Mouse (Mus musculus): ENCODE measurements around the gene Kalrn.

The Kalrn gene

DNA sequence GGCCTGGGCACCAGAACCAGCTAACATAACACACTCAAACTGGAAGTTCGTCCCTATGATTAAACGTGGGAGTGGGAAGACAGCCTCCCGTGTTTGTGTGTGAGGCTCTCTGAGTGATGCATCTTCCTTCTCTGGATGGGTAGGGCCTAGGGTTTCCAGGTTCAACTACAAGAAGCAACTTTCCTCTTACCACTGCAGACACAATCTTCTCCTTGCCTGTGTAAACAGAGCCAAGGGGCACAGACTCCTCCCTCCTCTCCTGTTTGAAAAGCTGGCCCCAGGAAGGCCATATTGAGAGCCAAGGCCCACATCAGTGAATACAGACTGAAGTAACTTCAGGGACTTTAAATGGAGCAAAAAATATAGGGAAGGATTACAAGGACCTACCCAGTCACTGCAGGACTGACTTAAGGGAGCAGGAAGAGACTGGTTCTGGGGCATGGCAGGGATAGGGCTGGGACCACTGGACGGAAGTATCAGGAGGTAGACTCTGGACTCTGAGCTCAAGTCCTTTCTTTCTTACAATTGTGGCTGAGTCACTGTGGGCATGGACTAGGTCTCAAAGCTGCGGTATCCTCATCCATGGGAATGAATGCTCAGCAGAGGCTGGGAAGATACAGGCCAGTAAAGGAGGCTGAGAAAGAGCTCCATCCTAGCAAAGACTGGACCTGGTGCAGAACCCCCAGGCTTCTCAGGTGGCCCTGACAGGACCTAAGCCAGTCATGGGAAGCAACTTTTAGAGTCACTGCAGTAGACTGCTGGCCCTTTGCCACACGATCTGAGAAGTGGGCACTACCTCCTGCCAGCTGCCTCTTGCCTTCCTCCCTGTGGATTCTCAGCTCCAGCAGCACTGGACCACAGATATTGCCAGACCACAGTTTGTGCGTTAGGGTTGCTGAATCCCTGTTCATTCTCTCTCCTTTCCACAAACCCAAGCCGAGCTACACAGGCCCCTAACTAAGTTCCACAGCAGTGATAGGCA is 228.1 kb downstream of the Kalrn start:
- DNase-seq = peak in 1 of 2 experiments; percentile 21

GRCm38 (mm10) chr16:34343968-34344367 is 229.4 kb downstream of the Kalrn start:
- DNase-seq = peak; percentile 56 to 79

- DNase-seq = no peak
Measured at GRCm38 (mm10) chr16:34343161-34343560, 230.2 kb downstream of the Kalrn start.

- DNase-seq = no peak
Measured at GRCm38 (mm10) chr16:34342369-34343160, 230.8 kb downstream of the Kalrn start.

- DNase-seq = peak; percentile 44 to 67
Measured at GRCm38 (mm10) chr16:34334919-34335318, 238.4 kb downstream of the Kalrn start.

DNA sequence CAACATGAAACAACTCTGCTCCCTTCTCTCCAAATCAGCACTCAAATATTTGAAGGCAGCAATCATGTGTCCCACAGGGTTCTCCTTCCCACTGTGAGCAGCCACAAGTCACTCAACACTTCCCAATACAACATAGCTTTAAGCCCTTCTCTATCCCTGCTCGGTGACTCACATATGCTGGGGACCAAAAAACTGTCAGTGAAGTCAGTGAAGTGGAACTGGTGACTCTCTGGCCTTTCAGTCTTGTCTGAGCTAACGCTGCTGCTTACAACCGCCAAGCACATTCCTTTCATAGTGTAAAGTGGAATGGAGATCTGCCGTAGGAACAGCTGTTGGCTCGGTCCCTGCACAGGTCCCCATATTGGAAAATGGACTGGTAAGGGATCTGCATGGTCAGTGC is 241.7 kb downstream of the Kalrn start:
- no peak for DNase-seq

- no peak for DNase-seq
Measured at GRCm38 (mm10) chr16:34329876-34330275, 243.5 kb downstream of the Kalrn start.

GRCm38 (mm10) chr16:34329431-34329873 is 243.9 kb downstream of the Kalrn start:
- DNase-seq = peak in 1 of 2 experiments; percentile 42

DNA sequence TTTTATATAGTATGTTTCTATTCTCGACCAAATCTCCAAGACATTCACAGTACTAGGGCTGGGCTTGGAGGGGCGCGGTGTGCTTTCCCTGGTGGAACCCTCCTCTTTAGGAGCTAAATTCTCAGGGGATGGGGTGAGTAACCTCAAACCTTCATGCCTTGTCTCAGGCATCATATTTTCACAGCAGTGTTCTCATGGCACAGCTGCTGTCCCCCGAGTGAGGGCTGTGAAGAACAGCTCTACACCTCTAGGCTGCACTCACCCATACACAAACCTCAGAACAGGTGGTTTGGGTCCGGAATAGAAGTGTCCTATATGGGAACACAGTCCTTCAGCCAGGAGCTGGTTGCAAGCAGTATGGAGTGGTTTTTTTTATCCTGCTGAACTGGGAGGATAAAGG is 245.4 kb downstream of the Kalrn start:
- DNase-seq = no peak

DNA sequence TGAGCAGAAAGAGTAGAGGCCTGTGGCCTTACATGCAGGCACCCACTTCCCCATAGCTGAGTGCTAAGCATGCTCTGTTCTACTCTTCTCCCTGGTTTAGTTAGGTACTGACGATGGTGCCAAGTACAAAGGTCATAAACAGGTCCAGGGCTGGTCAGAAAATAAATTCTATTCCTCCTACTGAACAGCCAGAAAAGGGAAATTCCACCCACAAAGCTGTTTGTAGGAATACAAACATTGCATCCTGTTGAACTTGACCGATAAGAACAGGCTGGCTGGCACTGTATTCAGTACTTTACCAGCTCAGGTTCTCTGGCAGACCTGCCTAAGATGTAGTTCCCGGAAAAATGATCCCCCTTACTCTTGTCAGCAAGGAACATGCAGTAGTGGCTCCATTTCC is 247.5 kb downstream of the Kalrn start:
- DNase-seq = peak; percentile 24 to 55

- DNase-seq = no peak
Measured at GRCm38 (mm10) chr16:34325161-34325560, 248.2 kb downstream of the Kalrn start.

DNA sequence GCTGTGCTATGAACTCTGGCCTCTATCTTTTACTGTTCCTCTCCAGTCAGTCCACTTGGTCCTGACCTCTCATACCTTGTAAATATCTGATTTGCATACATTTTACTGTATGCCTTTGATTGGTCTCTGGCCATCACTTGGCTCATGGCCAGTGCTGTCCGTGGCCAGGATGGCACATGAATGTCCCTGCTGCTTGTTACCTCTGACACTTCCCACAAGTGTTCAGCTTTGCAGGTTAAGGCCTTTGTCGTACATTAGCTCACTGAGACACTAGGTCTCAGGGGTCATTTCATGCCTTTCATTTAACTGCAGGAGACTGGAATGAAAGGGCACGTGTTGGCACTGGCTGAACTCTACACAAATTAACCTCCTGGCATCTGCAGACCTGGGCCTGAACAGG is 248.6 kb downstream of the Kalrn start:
- peak; percentile 55 to 64 for DNase-seq

DNA sequence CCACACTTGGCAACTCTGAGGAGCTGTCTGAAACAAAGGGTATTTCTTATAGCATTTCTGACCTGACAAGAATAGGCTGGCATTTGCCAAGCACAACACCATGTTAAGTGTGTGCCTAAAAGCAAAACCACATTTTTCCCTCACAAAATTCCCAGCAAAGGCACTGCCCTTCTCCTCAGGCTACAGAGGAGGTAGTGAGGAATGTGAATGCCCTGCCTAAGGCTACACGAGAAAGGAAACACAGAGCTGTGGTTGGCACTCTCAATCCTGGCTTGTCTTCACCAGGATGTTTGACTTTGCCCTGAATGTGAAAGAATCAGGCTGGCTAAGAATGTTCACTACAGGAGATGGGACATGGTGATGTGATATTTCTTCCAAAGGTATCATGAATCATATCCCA is 249.8 kb downstream of the Kalrn start:
- no peak for DNase-seq

- peak; percentile 35 to 46 for DNase-seq
Measured at GRCm38 (mm10) chr16:34322546-34322945, 250.8 kb downstream of the Kalrn start.

- DNase-seq = no peak
Measured at GRCm38 (mm10) chr16:34321066-34321790, 252.1 kb downstream of the Kalrn start.

GRCm38 (mm10) chr16:34320023-34320800 is 253.1 kb downstream of the Kalrn start:
- DNase-seq = peak; percentile 36 to 73

- DNase-seq = no peak
Measured at GRCm38 (mm10) chr16:34317110-34317509, 256.2 kb downstream of the Kalrn start.

- no peak for DNase-seq
Measured at GRCm38 (mm10) chr16:34316253-34316652, 257.1 kb downstream of the Kalrn start.

GRCm38 (mm10) chr16:34314071-34314470 is 259.3 kb downstream of the Kalrn start:
- DNase-seq = no peak

GRCm38 (mm10) chr16:34311577-34311976 is 261.8 kb downstream of the Kalrn start:
- no peak for DNase-seq

- no peak for DNase-seq
Measured at GRCm38 (mm10) chr16:34310363-34310762, 263.0 kb downstream of the Kalrn start.

- no peak for DNase-seq
Measured at GRCm38 (mm10) chr16:34308324-34308723, 265.0 kb downstream of the Kalrn start.
